In the genomic region with DNA sequence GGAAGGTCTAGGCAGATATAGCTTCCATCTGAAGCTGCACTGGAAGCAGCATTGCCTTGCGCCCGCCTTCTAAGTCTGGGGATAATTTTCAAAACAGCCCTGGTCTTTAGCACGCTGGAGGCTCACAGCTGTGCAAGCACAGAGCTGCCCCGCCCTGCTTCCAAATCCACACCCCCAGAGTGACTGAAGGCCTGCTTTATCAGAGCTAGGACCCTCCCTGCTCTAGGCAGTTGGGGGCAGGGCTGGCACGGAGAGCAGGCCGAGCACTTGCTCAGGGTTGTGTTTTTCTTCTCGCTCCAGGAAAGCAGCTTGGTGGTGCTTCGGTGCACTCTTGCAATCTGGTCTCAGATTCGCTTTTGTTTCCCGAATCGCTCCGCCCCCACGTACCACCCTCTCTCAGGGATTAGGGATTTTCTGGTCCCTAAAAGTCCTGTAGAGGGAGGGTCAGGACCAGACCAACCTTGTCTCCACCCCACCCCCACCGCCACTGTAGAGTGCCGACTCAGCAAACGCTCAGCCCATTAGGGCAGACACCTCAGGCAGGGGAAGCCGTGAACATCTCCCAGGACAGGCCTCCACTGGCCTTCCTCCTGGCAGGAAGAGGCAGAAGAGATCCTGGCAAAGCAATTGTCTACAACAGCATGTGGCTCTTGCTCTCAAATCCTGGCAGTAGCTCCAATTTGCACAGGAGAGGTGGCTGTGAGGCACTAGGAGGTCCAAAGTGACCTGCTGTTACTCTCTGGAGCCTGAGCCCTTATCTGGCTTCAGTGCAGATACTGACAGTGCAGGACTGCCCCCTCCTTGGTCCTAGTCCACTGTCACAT, we compare ENCODE assay signal across 9 mouse cellular contexts. TPM values are rescaled to one million over a fixed set of nuclear protein-coding genes. Genes with fewer than 3 reads are reported as not detected.
A peak's percentile ranks its signal among the peaks of the same experiment; 100 is the strongest.
DNase-seq lines count a peak whose midpoint lies in the region; ATAC-seq and TF ChIP-seq lines count a peak whose summit lies in the region.
"Had no signal": no experiment of that assay in that cellular context is flagged by ENCODE, and none has a peak within 500 bp of the region (broad histone marks: within the 10 kb centered on the region; RNA-seq: fewer than 3 reads in every experiment).

No protein-coding gene starts in this region.

- WGBS in embryonic facial prominence, embryonic 13.5 days, result 2% methylated on average over 17 of the region's 17 CpGs
- under 1% methylated on average over 17 of the region's 17 CpGs for WGBS in heart, embryonic 11.5 days (ENCODE audit: insufficient replicate concordance)
- 7% methylated on average over 17 of the region's 17 CpGs for WGBS in liver, embryonic 16.5 days (ENCODE audit: insufficient replicate concordance)

- in situ Hi-C loops in ES-E14 (cut with MboI; ENCODE audit: low sequenced_read_pairs in 2 of 2, unreplicated experiment in 2 of 2), result no loop called here

- DNase-seq in ES-E14 (ENCODE audit: low read depth, low spot score), result peak; percentile 67
- peak; percentile 56 for DNase-seq in adrenal gland, postnatal 25 days
- peak; percentile 63 to 69 for DNase-seq in kidney, postnatal 25 days
- DNase-seq in ovary, adult 18-20 months (ENCODE audit: low spot score), result peak; percentile 83
- no peak for DNase-seq in spleen, postnatal 14 days (ENCODE audit: low spot score in 2 of 2)

- H3K9ac ChIP-seq in ES-E14 (ENCODE audit: insufficient read depth, low read depth, low read length, poor library complexity, severe bottlenecking), result no peak overlapping the region
- peak overlapping the region; percentile 54 for H3K9ac ChIP-seq in embryonic facial prominence, embryonic 13.5 days
- H3K9ac ChIP-seq in heart, embryonic 11.5 days (ENCODE audit: low read depth, low read length), result peak overlapping the region; percentile 10
- no peak overlapping the region; the same call in 1 of the 2 replicates for H3K9ac ChIP-seq in liver, embryonic 16.5 days (ENCODE audit: low read depth, low read length)

- peak overlapping the region in 1 of 2 experiments; percentile 45; a peak in 2 of 4 replicates for H3K4me3 ChIP-seq in ES-E14 (ENCODE audit: insufficient read depth in 1 of 2, low read depth in 1 of 2, low read length in 2 of 2, poor library complexity in 1 of 2, severe bottlenecking in 1 of 2)
- H3K4me3 ChIP-seq in embryonic facial prominence, embryonic 13.5 days, result peak overlapping the region; percentile 17
- peak overlapping the region; percentile 17 for H3K4me3 ChIP-seq in heart, embryonic 11.5 days (ENCODE audit: low read depth, low read length)
- peak overlapping the region; percentile 42 for H3K4me3 ChIP-seq in liver, embryonic 16.5 days (ENCODE audit: low read depth, low read length)

- no peaks in the 10 kb centered on the region for H3K9me3 ChIP-seq in ES-E14 (ENCODE audit: control insufficient read depth, insufficient read depth, low read depth, low read length)
- H3K9me3 ChIP-seq in embryonic facial prominence, embryonic 13.5 days, result no peaks in the 10 kb centered on the region
- H3K9me3 ChIP-seq in heart, embryonic 11.5 days (replicated peaks; ENCODE audit: control insufficient read depth, low read length), result no peaks in the 10 kb centered on the region
- H3K9me3 ChIP-seq in liver, embryonic 16.5 days (replicated peaks; ENCODE audit: control insufficient read depth, low read length), result no peaks in the 10 kb centered on the region

- H3K27me3 ChIP-seq in embryonic facial prominence, embryonic 13.5 days, result no peaks in the 10 kb centered on the region
- H3K27me3 ChIP-seq in heart, embryonic 11.5 days (ENCODE audit: control insufficient read depth, insufficient read depth, low read length), result no peaks in the 10 kb centered on the region
- H3K27me3 ChIP-seq in liver, embryonic 16.5 days (ENCODE audit: control insufficient read depth, insufficient read depth, low read depth, low read length), result no peaks in the 10 kb centered on the region

- ATAC-seq in embryonic facial prominence, embryonic 13.5 days (ENCODE audit: insufficient number of reproducible peaks, insufficient read depth, low FRiP score, low TSS enrichment, low read depth), result peak; percentile 88
- peak; percentile 88 for ATAC-seq in heart, embryonic 11.5 days (replicated peaks; ENCODE audit: insufficient number of reproducible peaks, low FRiP score, low TSS enrichment)
- peak; percentile 86 for ATAC-seq in liver, embryonic 16.5 days (ENCODE audit: low read depth)

- peak overlapping the region; percentile 56 for H3K4me2 ChIP-seq in embryonic facial prominence, embryonic 13.5 days
- H3K4me2 ChIP-seq in heart, embryonic 11.5 days, result peak overlapping the region; percentile 55
- H3K4me2 ChIP-seq in liver, embryonic 16.5 days (ENCODE audit: low read depth, low read length), result peak overlapping the region; percentile 61

- peaks cover 6 to 36% of the 10 kb centered on the region in 2 experiments for H3K4me1 ChIP-seq in ES-E14 (ENCODE audit: control insufficient read depth in 2 of 2, insufficient read depth in 2 of 2, low read length in 2 of 2, poor library complexity in 1 of 2)
- peaks cover 61% of the 10 kb centered on the region for H3K4me1 ChIP-seq in embryonic facial prominence, embryonic 13.5 days
- peaks cover 57% of the 10 kb centered on the region for H3K4me1 ChIP-seq in heart, embryonic 11.5 days (ENCODE audit: control insufficient read depth, insufficient read depth, low read length)
- H3K4me1 ChIP-seq in liver, embryonic 16.5 days (ENCODE audit: control insufficient read depth, low read depth, low read length), result peaks cover 16% of the 10 kb centered on the region

- H3K36me3 ChIP-seq in ES-E14 (ENCODE audit: control insufficient read depth, insufficient read depth, low read length, poor library complexity, severe bottlenecking), result no peaks in the 10 kb centered on the region
- no peaks in the 10 kb centered on the region for H3K36me3 ChIP-seq in embryonic facial prominence, embryonic 13.5 days
- no peaks in the 10 kb centered on the region for H3K36me3 ChIP-seq in heart, embryonic 11.5 days (ENCODE audit: control insufficient read depth, insufficient read depth, low read length)
- no peaks in the 10 kb centered on the region for H3K36me3 ChIP-seq in liver, embryonic 16.5 days (ENCODE audit: control insufficient read depth, insufficient read depth)

- peak overlapping the region; percentile 7; the same call in 1 of the 2 replicates for H3K27ac ChIP-seq in ES-E14 (ENCODE audit: insufficient read depth, low read depth, low read length, poor library complexity, severe bottlenecking)
- H3K27ac ChIP-seq in embryonic facial prominence, embryonic 13.5 days, result peak overlapping the region; percentile 92
- peak overlapping the region; percentile 84 for H3K27ac ChIP-seq in heart, embryonic 11.5 days (ENCODE audit: low read depth, low read length)
- 0 out of 2 replicates have a peak overlapping the region, but pooled peaks have one; percentile 16 for H3K27ac ChIP-seq in liver, embryonic 16.5 days (ENCODE audit: low read length)

TF ChIP-seq in ES-E14, 5 proteins besides CTCF, POLR2A, EP300 and RAD21:
- peak; percentile 17; the same call in 1 of the 2 replicates for TF ChIP-seq CHD2 (IDR thresholded peaks at IDR 0.05; ENCODE audit: low read depth, low read length)
- TF ChIP-seq ZC3H11A (IDR thresholded peaks at IDR 0.05; ENCODE audit: borderline replicate concordance, low read depth, low read length), result no peak
- TF ChIP-seq HCFC1 (IDR thresholded peaks at IDR 0.05; ENCODE audit: borderline replicate concordance, insufficient read depth, low read length), result no peak
- TF ChIP-seq MAFK (IDR thresholded peaks at IDR 0.05; ENCODE audit: insufficient read depth, low read depth, low read length), result peak; percentile 98
- no peak for TF ChIP-seq ZNF384 (IDR thresholded peaks at IDR 0.05; ENCODE audit: low read depth, low read length)

RNA-seq across cellular contexts. Expression of a gene that starts 22.4 kb away (rescaled TPM):
- 9.8 and 10.0 TPM in 2 replicates for total RNA-seq in ES-E14 (2012; rRNA removed)
- total RNA-seq in adrenal gland, postnatal 25 days (2021), result 19.7 and 24.2 TPM in 2 replicates
- polyA plus RNA-seq in embryonic facial prominence, embryonic 13.5 days (2015; fragmentation: Nextera tagmentation; extraction: Ambion mirVana), result 22.5 and 24.2 TPM in 2 replicates
- polyA plus RNA-seq in heart, embryonic 11.5 days (2014; fragmentation: Nextera tagmentation; extraction: Ambion mirVana), result 0.96 and 2.1 TPM in 2 replicates
- 1.5 and 2.0 TPM in 2 replicates for polyA plus RNA-seq in liver, embryonic 16.5 days (2015; fragmentation: Nextera tagmentation; extraction: Ambion mirVana)

RNA-seq across cellular contexts. Expression of a gene that starts 33.4 kb away (rescaled TPM):
- 11.3 and 15.7 TPM in 2 replicates for total RNA-seq in ES-E14 (2012; rRNA removed)
- total RNA-seq in adrenal gland, postnatal 25 days (2021), result 16.5 and 19.7 TPM in 2 replicates
- 27.3 and 28.6 TPM in 2 replicates for polyA plus RNA-seq in embryonic facial prominence, embryonic 13.5 days (2015; fragmentation: Nextera tagmentation; extraction: Ambion mirVana)
- 19.9 and 25.1 TPM in 2 replicates for polyA plus RNA-seq in heart, embryonic 11.5 days (2014; fragmentation: Nextera tagmentation; extraction: Ambion mirVana)
- polyA plus RNA-seq in liver, embryonic 16.5 days (2015; fragmentation: Nextera tagmentation; extraction: Ambion mirVana), result 5.4 and 6.7 TPM in 2 replicates

RNA-seq across cellular contexts. Expression of a gene that starts 41.4 kb away (rescaled TPM):
- total RNA-seq in ES-E14 (2012; rRNA removed), result 0.21 TPM in 1 of 2 replicates, not detected in the other
- total RNA-seq in adrenal gland, postnatal 25 days (2021), result not detected in 2 replicates
- not detected in 2 replicates for polyA plus RNA-seq in embryonic facial prominence, embryonic 13.5 days (2015; fragmentation: Nextera tagmentation; extraction: Ambion mirVana)
- polyA plus RNA-seq in heart, embryonic 11.5 days (2014; fragmentation: Nextera tagmentation; extraction: Ambion mirVana), result 0.44 TPM in 1 of 2 replicates, not detected in the other
- not detected in 2 replicates for polyA plus RNA-seq in liver, embryonic 16.5 days (2015; fragmentation: Nextera tagmentation; extraction: Ambion mirVana)
- polyA plus RNA-seq: frontal cortex, adult 2 months had no signal

RNA-seq across cellular contexts. Expression of a gene that starts 43.9 kb away (rescaled TPM):
- total RNA-seq in ES-E14 (2012; rRNA removed), result 5.0 and 5.5 TPM in 2 replicates
- total RNA-seq in adrenal gland, postnatal 25 days (2021), result 14.5 and 15.4 TPM in 2 replicates
- polyA plus RNA-seq in embryonic facial prominence, embryonic 13.5 days (2015; fragmentation: Nextera tagmentation; extraction: Ambion mirVana), result 23.7 and 24.1 TPM in 2 replicates
- polyA plus RNA-seq in heart, embryonic 11.5 days (2014; fragmentation: Nextera tagmentation; extraction: Ambion mirVana), result 9.8 and 13.6 TPM in 2 replicates
- polyA plus RNA-seq in liver, embryonic 16.5 days (2015; fragmentation: Nextera tagmentation; extraction: Ambion mirVana), result 3.2 and 4.3 TPM in 2 replicates

Comparison
In these comparisons a context has a peak if more than half of its experiments do, and no peak if none do; other contexts are left out.
1. DNase-seq: peak in ES-E14 (single experiment), adrenal gland, postnatal 25 days (single experiment), kidney, postnatal 25 days (2 of 2) and ovary, adult 18-20 months (single experiment); none in spleen, postnatal 14 days (0 of 2).
2. H3K27ac ChIP-seq: peak in every context shown above with its lines; median percentile 92 in embryonic facial prominence, embryonic 13.5 days; 84 in heart, embryonic 11.5 days; 16 in liver, embryonic 16.5 days; 7 in ES-E14.
3. H3K9ac ChIP-seq: peak in embryonic facial prominence, embryonic 13.5 days (single experiment) and heart, embryonic 11.5 days (single experiment); none in ES-E14 (single experiment) and liver, embryonic 16.5 days (single experiment).
4. Peak in every context shown above with its lines, with median percentiles within 50 percentile points of each other: ATAC-seq and H3K4me2 ChIP-seq.